Mouse (Mus musculus) erythroblast, adult 5-6 weeks (primary cell): ENCODE results near the gene Gstm7. TPM values are rescaled to one million over a fixed set of nuclear protein-coding genes. Genes with fewer than 3 reads are reported as not detected.
A peak's percentile ranks its signal among the peaks of the same experiment; 100 is the strongest.

Experiments
- ATAC-seq: replicated peaks from 2 replicates; pipeline ENCODE4 v1.8.0; 2016; ENCODE audit warnings: moderate number of reproducible peaks, mild to moderate bottlenecking, moderate TSS enrichment, inconsistent platforms; ENCODE audit not compliant: poor library complexity, low FRiP score, severe bottlenecking
- total RNA-seq, 2 experiments: library from RNA; stranded (forward) in 1 of 2; stranded (reverse) in 1 of 2; fragments of 150-400 nt in 1 of 2; fragments of 200-764, 138-1000 nt in 1 of 2; gene quantifications; 2 replicates each; pipeline versions ENCODE4 v1.2.3 to v1.2.4; 2015 to 2017; ENCODE audit warnings: low replicate concordance in 2 of 2

The Gstm7 gene
- total RNA-seq, 2 experiments from 2014 or later, result not detected

DNA sequence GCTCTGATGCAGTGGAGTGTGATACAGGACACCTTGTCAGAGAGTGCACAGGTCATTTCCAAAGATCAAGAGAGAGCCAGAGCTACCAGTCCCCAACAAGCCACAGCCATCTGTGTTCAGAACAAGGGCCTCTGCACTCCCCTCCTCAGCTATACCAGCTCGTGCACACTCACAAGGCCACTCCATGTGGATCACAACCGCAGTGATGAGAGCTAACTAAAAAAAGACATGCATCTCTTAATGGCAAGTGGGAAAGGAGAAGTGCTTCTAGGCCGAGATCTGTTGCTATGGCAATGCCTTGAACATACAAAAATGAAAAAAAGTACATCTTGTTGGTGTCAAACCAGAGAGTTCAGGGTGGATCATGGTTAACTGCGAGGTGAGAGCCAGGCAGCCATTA, 8.2 kb upstream of the Gstm7 start:
- no peak for ATAC-seq

DNA sequence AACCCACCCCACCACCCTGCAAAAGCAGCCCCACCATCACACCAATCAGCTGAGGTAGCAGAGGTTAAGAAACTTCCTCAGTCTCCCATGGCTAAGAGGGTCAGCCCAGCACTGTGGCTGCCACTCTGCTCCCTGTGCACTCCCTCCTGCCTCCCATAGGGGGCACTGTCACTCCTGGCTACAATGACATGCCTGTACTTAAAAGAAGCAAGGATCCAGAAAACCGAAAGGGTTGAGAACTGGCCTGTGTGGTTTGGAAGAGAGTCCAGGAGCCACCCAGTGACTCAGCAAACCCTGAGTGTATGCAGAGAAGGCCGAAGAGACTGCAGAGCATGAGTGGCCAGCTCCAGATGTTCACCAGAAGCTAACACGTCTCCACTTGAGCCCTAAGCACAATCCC, 7.8 kb upstream of the Gstm7 start:
- peak; percentile 54; the same call in 1 of the 2 replicates for ATAC-seq

DNA sequence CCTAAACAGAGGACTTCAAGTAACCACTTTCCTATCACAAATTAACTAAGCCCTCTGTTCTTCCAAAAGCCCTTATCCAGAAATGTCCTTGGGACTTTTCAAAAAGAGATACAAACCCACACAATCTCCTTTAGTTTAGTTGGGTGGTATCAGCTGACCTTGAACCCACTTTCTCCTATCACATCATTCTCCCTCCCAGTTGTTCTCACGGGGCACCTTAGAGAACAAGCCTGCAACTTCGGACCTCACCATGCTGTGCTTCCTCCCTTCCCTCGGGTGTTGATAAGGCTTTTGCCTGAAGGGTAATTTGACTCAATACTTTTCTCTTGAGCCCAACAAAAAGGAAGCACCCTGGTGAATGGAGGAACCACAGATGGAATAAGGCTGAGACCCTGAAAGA, 4.3 kb upstream of the Gstm7 start:
- ATAC-seq, result no peak

DNA sequence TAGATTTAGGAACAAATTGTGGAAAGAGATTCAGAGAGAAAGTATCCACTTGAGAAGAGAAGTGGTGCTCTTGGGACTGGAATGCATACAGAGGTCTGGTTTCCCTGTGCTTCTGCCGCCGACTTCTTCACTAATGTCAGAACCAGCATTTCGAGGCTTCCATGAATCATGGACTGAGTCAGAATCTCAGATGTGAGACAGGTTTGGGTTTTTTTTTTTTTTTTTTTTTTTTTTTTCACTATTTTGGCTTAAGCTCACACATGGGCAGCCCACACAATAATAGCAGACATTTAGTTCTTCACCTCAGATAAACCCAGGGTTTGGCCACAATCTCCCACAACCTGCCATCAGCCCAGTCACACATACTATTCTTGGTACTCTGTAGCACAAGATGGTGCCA, 3.7 kb upstream of the Gstm7 start:
- no peak for ATAC-seq

GRCm38 (mm10) chr3:107932128-107932527, 511 bp upstream of the Gstm7 start:
- ATAC-seq, result no peak

DNA sequence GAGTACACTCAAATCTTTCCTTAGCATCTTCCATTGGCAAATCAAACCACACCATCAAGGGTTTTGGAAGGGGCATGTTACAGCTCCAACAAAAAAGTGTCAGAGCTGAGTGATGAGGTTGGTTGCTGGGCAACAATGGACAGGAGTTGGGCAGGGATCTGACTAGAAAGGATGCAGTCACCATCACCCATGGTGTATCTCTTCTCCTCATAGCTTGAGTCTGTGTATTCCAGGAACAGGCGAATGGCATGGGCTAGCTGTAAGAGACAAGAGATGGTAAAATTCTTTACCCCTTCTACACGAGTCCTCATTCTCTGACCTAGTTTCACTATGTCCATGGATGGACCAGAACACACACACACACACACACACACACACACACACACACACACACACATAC, 483 bp downstream of the Gstm7 start:
- no peak for ATAC-seq

- ATAC-seq, result no peak
These were observed 1.9 kb downstream of the Gstm7 start for GRCm38 (mm10) chr3:107929731-107930130.

- no peak for ATAC-seq
These were observed 2.4 kb downstream of the Gstm7 start for GRCm38 (mm10) chr3:107929243-107929642.

DNA sequence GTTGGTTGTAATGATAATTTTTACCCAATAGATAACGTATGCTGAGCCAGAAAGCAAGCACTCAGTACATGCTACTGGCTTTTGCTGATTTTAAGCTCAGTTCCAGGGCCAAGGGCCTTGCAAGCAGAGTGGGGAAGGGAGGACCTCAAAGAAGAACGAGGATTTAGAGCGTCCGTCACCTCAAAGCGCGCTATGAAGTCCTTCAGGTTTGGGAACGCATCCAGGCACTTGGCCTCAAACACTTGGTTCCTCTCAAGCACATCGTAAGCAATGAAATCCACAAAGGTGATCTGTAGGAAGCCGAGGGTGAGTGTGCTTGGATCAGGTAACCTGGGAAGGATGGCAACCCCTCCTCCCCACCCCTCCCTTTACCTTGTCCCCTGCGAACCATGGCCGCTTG, 2.9 kb downstream of the Gstm7 start:
- no peak for ATAC-seq

DNA sequence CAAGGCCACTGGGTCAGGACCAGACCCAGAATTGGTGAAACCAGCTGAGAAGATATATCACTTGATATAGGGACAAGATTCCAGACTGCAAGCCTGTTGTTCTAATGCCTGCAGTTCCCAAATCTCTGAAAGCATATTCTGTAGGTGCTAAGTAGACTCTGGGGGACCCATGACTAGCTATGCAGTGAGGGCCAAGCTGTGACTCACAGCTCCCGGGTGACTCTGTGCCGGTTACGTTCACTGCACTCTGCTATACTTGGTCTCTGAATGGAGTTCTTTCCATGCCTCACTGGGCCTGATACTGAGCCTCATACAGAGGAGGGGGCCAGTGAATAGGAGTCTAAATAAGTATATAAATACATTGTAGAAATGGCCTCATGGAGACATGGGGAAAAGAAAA, 3.8 kb downstream of the Gstm7 start:
- ATAC-seq, result no peak

DNA sequence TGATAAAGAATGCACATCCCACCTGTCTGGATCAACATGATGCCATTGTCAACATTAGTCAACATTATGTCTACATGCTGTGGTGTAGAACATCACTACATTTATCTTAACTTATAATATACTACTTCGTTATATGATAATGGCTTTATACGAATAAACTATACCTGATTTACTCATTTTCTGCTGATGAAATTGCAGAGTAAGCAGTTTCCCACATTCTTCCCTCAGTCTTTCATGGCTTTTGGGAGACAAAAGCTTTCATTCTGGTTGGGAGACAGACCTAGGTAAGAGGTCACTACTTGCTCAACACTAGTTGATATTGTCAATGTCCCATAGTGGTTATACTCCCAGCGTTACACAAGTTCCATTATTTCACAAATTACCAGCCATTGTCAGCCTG, 6.3 kb downstream of the Gstm7 start:
- no peak for ATAC-seq

DNA sequence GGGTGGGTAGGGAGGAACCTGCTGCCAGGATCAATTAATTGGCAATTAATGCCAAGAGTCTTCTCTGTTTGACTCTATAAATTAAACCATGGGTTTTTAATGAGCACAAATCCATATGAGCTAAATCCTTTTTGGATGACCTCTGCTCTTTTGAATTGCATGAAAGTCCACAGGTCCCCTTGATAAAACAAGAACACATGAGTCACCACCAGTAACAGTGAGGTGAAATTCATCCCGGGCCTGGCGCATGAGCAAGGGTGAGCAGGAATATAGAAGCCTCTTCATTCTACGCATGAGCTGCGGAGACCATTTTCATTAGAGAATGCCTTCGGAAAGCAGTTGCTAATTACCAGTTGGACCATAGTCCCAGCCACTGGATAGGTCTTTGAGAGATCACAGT, 11.3 kb downstream of the Gstm7 start:
- no peak for ATAC-seq

DNA sequence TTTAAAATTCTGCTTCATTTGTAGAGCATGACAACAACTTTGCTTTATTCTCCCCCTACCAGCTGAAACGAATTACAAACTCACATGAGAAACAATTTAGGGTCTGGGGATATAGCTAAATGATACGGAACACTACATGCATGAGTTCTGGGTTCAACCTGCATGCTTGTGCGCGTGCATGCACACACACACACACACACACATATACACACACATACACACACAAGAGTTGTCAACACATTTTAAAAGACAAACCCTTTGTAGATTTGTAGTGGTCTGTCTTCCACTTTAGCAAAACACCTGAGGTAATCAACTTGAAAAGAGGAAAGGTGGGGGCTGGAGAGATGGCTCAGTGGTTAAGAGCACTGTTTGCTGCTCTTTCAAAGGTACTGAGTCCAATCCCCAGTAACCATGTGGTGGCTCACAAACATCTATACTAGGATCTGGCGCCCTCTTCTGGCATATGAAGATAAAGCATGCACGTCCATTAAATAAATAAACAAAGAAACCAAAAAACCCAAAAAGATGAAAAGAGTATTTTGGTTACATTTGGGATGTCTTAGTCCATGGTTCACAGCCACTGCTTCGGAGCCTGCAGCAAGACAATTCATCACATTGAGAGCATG, 13.7 kb downstream of the Gstm7 start:
- peak; percentile 77; the same call in 1 of the 2 replicates for ATAC-seq

GRCm38 (mm10) chr3:107917097-107917496, 14.5 kb downstream of the Gstm7 start:
- ATAC-seq, result no peak

DNA sequence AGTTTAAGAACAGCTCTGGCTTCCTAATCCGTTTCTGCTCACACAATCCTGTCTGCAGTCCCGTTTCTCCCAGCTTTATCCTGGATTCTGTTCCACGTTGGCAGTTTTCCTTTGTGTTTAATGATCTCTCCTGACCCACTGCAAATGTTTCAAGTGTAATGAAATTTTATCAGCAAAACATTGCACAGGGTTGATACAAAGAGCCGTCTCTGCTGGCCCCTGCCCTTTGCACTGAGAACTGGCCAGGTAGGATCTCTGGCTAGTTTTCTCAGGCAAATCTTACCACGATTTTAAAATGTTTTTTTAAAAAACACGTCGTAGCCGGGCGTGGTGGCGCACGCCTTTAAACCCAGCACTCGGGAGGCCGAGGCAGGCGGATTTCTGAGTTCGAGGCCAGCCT, 14.9 kb downstream of the Gstm7 start:
- ATAC-seq, result no peak

- ATAC-seq, result no peak
These were observed 25.7 kb downstream of the Gstm7 start for GRCm38 (mm10) chr3:107905942-107906341.

DNA sequence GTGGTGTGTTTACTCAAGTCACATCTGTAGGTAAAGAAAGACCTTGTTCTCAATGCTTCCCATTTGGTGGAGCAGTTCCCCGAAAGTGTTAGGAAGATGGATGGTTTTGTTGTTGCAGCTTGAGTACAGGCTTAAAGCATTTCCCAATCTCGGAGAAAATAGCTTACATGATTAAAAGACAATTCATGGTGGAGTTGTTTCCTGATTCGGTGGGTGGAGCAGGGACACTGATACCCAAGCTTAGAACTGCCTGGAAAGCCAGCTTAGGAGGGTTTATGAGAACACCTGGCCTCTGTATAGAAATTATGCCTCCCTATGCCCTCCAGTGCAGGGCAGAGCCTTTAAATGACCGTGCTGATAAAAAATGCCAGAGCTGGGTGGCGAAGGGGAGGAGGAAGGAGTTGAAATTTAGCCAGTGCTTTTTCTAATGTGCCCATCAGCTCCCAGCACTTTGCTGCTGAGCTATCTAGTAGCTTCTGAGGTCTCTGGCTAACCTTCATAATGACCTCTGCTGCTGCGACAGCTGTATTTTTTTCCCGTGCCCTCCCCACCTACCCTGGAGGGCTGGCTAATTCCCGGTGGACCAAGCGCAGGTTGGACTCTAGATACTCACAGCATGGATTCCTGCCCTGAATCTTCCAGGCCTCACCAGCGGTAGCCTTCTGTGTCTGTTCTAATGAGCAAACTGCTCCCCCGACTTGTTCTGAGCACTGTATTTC, 30.5 kb downstream of the Gstm7 start:
- ATAC-seq, result no peak

DNA sequence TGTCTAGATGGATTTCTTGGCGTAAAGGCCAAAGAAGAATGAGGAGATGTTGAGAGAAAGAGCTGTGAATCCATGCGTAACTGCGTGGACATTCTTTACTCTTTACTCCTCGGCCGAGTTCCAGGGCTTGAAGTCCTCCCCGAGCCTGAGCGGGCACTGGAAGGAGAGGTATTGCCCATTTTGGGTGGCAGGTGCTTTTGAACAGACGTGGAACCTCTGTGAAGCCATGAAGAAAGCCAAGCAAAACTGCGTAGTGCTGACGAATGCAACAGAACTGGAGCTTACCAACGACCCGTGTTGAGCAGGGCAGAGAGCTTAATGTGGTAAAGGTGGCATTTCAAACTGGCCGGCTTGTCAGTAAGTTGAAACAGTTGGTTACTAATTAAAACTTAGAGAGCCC, 32.9 kb downstream of the Gstm7 start:
- ATAC-seq, result no peak

GRCm38 (mm10) chr3:107895720-107896569, 35.7 kb downstream of the Gstm7 start, which contains the start of gene Gstm5:
Gene Gstm5, plus strand, starts transcription at chr3:107895821.
- peak; percentile 97 for ATAC-seq

DNA sequence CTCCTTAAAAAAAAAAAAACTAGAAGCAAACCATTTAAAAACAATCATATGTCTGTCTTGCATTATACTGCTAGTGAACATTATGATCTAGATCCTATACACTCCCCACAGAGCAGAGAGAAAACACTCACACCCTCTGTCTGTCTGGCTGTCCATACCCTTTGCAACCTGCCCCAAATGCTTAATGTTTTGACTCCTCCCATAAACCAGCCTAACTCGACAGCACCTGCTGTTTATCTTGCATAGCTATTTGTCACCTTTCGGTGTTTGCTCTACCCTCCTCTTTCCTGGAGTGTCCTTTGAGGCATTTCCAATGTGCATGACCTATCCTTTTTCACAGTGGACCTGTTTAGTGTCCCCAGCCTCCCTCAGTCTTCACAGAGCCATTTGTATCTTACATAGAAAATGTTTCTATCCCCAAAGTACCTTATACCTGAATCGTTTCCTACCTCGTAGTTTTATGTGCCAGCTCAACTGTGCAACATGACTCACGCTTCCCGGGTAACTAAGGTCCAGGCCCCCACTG, 36.4 kb downstream of the Gstm7 start:
- ATAC-seq, result peak; percentile 52
